Mouse (Mus musculus) monocyte, adult 5-6 weeks (primary cell): ENCODE results near the gene Slc16a5. TPM values are rescaled to one million over a fixed set of nuclear protein-coding genes. Genes with fewer than 3 reads are reported as not detected.
"Not testable (repeated sequence)": the region's sequence is repeated elsewhere in the genome, so short reads cannot be mapped to it uniquely, and the experiment has no call there.

Source experiments
- ATAC-seq: fragments of 153-309, 156-312 bp; replicated peaks from 2 replicates; pipeline ENCODE4 v1.8.0; 2017; ENCODE audit warnings: mild to moderate bottlenecking; ENCODE audit not compliant: low TSS enrichment, insufficient number of reproducible peaks, severe bottlenecking, poor library complexity, low FRiP score
- total RNA-seq: library from RNA; stranded (forward); fragments of 200-1000, 200-491, 200-594 nt; gene quantifications from 3 replicates; pipeline ENCODE4 v1.2.3, GENCODE M21; 2017

The Slc16a5 gene
- total RNA-seq, 1 experiment from 2014 or later = not detected

DNA sequence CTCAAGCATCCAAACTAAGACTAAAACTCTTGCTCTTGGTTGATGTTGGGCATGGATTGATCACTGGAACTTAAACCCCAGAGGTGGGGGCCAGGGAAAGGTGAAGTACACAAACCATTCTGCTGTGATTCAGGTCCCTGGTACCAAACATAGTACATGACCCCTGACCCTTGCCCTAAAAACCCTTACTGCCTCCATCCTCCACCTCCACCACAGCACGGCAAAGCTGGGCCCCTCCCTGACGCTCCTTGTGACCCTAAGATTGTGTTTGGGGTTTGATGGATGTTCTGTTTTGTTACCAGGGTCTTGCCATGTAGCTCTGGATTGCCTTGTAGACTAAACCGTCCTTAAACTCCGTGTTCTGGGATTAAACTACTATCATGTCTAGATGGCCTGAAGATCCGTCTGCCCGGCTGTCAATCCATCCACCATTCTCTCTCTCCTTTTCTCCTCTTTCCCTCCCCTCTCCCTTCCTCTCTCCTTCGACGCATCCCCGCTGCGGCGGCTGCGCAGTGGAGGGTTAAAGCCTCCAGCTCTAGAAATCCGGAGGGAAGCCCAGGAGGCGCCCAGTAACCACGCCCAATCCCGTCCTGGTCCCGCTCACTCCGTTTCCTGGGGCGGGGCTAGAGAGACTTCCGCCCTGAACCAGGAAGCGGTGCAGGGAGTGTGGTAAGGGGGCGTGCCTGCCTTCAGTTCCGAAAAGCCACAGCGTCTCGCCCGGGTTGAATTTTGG, 12.9 kb downstream of the Slc16a5 start, which contains the start of gene Armc7:
Gene Armc7, plus strand, starts transcription at position 643 of the 733 bp plus-strand sequence.
- ATAC-seq = peak; percentile 80

GRCm38 (mm10) chr11:115475758-115476237, 13.5 kb downstream of the Slc16a5 start:
- ATAC-seq = no peak

DNA sequence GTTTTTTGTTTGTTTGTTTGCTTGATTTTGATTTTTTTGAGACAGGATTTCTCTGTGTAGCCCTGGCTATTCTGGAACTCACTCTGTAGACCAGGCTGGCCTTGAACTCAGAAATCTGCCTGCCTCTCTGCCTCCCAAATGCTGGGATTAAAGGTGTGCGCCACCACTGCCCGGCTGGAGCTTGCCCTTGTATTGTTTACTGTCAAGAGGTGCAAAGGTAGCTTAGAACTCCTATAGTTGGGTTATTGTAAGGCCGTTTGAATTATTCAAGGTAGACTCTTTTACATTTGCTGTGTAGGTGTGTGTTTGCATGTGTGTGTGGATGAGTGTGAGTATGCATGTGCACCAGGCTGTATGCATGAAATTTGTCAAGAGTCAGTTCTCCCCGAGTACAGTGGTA, 14.4 kb downstream of the Slc16a5 start:
- not testable (repeated sequence) for ATAC-seq

DNA sequence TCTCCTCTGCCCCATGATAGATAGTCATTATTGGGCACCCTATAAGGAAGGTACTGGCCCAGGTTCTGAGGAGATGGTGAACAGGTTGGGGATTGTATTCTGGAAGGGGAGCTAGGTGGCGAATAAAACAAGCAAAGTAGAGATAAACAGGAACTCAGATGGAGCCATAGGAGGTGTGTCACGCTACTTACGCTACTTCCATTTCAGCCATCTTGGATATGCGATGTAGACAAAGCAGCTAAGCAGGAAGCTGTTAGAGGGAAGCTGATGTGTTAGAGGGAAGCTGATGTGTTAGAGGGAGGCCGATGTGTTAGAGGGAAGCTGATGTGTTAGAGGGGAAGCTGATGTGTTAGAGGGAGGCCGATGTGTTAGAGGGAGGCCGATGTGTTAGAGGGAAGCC, 15.1 kb downstream of the Slc16a5 start:
- peak; percentile 75 for ATAC-seq

DNA sequence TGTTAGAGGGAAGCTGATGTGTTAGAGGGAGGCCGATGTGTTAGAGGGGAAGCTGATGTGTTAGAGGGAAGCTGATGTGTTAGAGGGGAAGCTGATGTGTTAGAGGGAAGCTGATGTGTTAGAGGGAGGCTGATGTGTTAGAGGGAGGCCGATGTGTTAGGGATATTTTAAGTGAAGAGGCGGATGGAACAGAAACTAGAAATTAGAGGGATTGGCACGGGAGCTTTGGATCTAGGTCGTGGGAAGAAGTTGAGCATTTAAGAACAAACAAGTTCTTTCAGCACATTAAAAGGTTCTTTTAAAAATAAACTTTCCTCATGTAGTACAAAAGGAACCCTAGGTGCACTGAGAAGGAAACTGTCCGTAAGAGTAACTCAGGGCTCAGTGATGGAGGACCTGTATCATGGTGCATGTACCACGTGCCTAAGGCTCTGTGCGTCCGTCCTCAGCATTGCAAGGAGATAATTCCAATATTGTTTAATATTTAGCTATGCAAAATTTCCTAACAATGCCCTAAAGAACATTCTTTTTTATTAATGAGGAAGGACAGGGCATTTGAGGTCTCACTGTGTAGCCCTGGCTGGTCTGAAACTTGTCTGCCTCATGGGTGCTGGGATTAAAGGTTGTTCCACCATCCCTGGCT, 16.1 kb downstream of the Slc16a5 start:
- ATAC-seq = no peak

DNA sequence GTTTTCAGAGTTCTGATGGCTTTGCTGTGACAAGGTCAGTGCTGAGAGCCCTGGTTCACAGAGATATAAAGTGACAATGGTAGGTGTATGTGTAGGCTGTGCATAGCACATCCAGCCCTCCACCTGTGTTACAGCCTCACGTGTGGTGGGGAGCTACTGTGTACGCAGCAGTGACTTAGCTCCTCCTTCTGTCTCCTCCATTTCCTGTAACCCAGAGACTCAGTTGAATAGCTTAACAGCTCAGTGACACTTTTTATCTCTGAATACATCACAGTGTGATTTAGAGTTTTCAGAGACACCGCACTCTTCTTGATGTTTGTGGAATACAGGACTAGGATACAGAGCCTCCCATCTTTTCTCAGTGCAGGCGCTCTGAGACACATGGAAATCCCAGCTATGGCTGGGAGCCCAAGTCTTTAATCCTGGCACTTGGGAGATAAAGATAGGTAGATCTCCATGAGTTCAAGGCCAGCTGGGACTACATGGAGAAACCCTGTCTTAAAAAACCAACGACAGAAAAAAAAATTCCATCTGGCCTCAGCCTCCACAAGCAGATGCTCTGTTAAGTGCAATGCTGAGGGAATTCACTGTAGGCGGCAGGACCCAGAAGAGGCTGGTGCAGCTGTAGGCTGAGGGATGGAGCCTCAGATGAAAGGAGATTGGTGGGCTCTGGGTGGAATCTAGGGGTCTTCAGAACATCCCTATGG, 19.4 kb downstream of the Slc16a5 start:
- ATAC-seq = no peak

DNA sequence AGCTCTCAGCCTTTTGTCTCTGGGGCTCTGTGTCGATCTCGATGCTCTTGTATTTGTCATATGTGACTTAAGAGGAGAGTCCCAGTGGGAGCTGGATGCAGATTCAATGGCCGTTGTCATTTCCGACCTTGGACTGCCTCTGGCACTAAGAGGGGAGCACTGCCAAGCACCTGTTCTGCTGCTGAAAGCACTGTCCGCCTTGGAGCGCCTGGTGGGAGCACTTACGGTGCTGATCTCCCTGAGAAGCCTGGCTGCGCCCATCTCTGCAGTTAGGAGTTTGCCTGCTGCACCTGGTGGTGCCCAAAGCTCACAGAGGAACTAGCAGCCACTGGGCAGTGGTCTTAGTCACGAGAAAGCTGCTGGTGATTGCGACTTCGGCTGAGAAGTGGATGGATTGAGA, 21.0 kb downstream of the Slc16a5 start:
- ATAC-seq = no peak

DNA sequence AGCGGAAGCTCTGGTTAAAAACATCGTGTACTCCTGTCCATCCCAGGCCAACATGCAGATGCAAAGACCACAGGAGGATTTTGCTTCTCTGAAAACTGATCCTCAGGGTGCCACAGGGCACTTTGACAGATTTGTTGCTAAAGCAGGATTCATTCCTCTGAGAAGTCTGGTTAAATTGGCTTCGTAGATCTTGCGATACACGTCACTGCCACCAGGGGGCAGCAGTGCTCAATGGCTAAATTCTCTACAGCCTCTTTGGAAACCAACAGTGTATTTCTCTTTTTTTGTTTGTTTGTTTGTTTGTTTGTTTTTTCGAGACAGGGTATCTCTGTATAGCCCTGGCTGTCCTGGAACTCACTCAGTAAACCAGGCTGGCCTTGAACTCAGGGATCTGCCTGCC, 21.5 kb downstream of the Slc16a5 start:
- ATAC-seq = peak; percentile 62; the same call in 1 of the 2 replicates

GRCm38 (mm10) chr11:115485155-115485554, 22.9 kb downstream of the Slc16a5 start:
- no peak for ATAC-seq

- no peak for ATAC-seq
Measured at GRCm38 (mm10) chr11:115488551-115489104, 26.4 kb downstream of the Slc16a5 start.

DNA sequence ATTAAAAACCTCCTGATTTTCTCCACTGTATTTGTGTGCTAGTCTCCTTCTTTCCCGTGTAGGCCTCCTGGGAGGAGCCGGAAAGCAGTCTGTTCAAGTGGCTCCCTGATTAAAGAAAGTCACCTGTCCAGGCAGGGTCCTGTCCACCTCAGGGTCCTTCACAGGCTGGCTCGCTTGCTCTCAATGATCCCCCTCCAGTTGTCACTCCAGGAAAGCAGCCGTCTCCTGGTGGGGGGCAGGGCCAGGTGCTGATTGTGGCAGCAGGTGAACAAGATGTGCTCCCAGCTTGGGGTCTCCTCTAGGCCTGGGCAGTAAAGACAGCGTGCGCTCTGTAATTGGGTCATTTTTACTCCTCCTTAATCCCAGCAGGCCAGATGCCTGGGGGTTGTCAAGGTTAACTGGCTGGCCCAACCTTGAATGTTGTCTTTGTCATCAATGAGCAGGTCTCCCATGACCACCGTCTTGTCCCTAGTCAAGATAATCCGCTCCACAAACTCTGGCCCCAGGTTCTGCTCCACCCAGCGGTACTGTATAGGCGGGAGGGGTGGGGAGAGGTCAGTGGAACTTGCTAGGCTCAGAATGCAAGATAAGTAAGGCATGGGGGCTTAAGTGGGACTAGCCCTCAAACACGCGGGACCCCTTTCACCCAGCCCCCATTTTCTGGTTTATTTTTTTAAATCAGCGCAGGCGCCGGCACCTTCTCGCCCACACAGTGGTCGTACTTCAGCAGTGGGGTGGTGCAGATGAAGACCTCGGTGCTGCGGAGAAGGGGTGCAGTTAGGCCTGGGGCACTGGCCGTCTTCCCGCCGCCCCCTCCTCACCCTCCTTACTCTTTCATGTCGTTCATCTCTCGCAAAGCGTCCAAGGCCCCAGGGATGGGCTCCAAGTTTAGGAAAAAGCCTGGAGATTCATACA, 28.4 kb downstream of the Slc16a5 start:
- no peak for ATAC-seq

DNA sequence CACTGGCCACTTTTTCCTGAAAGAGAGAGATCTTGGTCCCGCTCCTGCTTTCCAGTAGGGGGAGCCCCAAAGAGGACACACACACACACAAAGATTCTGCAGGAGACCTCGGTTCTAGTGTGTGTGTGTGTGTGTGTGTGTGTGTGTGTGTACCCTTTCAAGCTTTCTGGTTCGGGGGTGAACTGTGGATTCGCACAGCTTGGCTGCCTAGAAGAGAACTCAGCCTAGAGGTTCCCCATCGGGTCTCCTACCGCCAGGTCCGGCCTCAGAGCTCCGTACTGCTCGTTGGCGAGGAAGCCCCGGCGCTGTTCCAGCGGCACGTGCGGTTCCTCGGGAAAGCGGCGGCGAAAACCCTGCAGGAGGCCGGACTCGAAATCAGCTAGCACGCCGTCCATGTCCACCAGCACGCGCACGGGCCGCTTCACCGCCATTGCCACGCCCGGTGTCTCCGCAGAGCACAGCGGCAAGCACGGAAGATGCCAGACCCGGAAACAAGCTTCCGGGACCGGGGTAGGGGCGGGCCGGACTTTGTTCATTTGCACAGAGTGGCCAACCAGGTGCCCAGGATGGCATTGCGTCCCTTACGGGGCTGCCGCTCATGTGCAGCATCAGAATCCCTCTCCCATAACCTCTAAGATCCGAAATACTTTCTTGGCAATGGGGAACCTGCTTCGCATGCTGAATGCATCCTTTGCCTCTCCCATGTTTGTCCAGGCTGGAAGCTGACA, 29.2 kb downstream of the Slc16a5 start, which contains the start of gene Nt5c:
Gene Nt5c, minus strand, starts transcription at position 507 of the 728 bp plus-strand sequence.
- peak; percentile 96 for ATAC-seq

DNA sequence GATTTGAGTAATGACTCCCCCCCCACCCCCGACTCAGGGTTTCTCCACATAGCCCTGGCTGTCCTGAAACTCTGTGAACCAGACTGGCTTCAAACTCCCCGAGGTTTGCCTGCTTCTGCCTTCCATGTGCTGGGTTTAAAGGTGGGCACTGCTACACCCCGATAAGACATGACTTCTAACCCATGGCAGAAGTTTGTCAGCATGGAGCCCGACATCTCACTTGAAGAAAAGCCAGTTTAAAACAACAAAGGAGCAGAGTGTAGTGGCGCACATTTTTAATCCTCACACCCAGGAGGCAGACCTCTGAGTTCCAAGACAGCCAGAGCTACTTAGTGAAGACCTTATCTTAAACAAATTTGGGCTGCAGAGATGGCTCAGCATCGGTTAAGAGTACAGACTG, 30.1 kb downstream of the Slc16a5 start:
- ATAC-seq = no peak

DNA sequence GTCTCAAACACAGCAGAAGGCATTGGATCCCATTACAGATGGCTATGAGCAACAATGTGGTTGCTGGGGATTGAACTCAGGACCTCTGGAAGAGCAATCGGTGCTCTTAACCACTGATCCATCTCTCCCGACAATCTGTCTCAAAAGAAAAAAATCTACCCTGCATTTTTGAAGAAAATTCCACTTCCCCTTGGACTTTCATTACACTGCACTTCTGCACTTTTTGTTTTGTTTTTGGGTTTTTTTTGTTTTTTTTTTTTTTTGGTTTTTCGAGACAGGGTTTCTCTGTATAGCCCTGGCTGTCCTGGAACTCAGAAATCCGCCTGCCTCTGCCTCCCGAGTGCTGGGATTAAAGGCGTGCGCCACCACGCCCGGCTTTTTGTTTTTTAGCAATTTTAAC, 34.3 kb downstream of the Slc16a5 start:
- ATAC-seq = not testable (repeated sequence)

DNA sequence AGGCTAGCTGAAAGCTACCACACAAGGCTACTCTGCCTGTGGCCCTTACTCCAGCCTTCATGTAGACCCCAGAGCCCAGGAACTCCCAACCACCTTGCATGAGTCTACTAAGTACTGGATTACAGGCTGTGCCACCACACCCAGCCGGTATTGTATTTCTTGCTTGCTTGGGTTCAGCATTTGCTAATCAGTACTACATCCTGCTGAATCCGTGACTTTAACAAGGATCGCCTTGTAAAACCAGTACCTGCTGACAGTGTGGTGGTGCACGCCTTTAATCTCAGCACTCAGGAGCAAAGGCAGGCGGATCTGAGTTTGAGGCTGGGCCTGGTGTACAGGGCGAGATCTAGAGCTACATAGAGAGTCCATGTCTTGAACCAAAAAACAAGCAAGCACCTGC, 40.4 kb downstream of the Slc16a5 start:
- ATAC-seq = no peak

GRCm38 (mm10) chr11:115506586-115506985, 44.3 kb downstream of the Slc16a5 start:
- ATAC-seq = no peak

- ATAC-seq = no peak
Measured at GRCm38 (mm10) chr11:115508061-115508460, 45.8 kb downstream of the Slc16a5 start.
